Mouse (Mus musculus) megakaryocyte, embryonic 14.5 days (primary cell): Measurements from ENCODE around the gene Ddx39. TPM values are rescaled to one million over a fixed set of nuclear protein-coding genes. Genes with fewer than 3 reads are reported as not detected.

Experiments used
- H3K27me3 ChIP-seq: replicated peaks from 2 replicates; pipeline ENCODE3; 2012; ENCODE audit warnings: inconsistent platforms
- H3K36me3 ChIP-seq: replicated peaks from 2 replicates; pipeline ENCODE3; 2012; ENCODE audit warnings: low read length, inconsistent platforms, mixed read lengths
- H3K4me1 ChIP-seq: 2 replicates; pipeline ENCODE4 v1.6.1; 2012; ENCODE audit warnings: inconsistent platforms
- H3K4me3 ChIP-seq: replicated peaks from 2 replicates; pipeline ENCODE3; 2012; ENCODE audit warnings: moderate library complexity, mild to moderate bottlenecking, inconsistent platforms
- H3K9me3 ChIP-seq: 2 replicates; pipeline ENCODE4 v1.6.1; 2012; ENCODE audit warnings: inconsistent platforms
- FLI1 ChIP-seq: IDR thresholded peaks from 2 replicates; pipeline ENCODE4 v1.6.1; 2012; ENCODE audit warnings: low read length, inconsistent platforms, mixed read lengths
- GATA1 ChIP-seq: IDR thresholded peaks from 3 replicates; pipeline ENCODE4 v1.6.1; 2012; ENCODE audit warnings: mixed read lengths, low read length, inconsistent platforms, borderline replicate concordance
- polyA plus RNA-seq: library from polyadenylated mRNA; stranded (reverse); fragments of >175 nt; gene quantifications from 2 replicates; pipeline ENCODE4 v1.2.3, GENCODE M21; 2012; ENCODE audit warnings: low replicate concordance; ENCODE audit not compliant: insufficient read depth

Ddx39 gene
- polyA plus RNA-seq, 1 experiment, result 18.1 TPM

- H3K9me3 ChIP-seq, result peaks cover 8% of the 10 kb centered on the region; the same call in 1 of the 2 replicates
- H3K4me3 ChIP-seq, result peak overlapping the region; percentile 76
- TF ChIP-seq FLI1 (no peak), GATA1 (no peak)
- H3K4me1 ChIP-seq, result peaks cover 82% of the 10 kb centered on the region
- no peaks in the 10 kb centered on the region for H3K27me3 ChIP-seq
- peaks cover 53% of the 10 kb centered on the region for H3K36me3 ChIP-seq
Observed at GRCm38 (mm10) chr8:83736681-83737080, 21.7 kb downstream of the Ddx39 start.

- Histone ChIP-seq H3K9me3 (peaks cover 8% of the 10 kb centered on the region; the same call in 1 of the 2 replicates), H3K4me3 (peak overlapping the region; percentile 53), H3K4me1 (peaks cover 87% of the 10 kb centered on the region), H3K27me3 (no peaks in the 10 kb centered on the region), H3K36me3 (peaks cover 46% of the 10 kb centered on the region)
- TF ChIP-seq FLI1 (no peak), GATA1 (no peak)
Observed at GRCm38 (mm10) chr8:83737346-83737745, 22.4 kb downstream of the Ddx39 start.

- no peak for TF ChIP-seq GATA1
- TF ChIP-seq FLI1, result no peak
- H3K4me3 ChIP-seq, result peak overlapping the region; percentile 86
- H3K27me3 ChIP-seq, result no peaks in the 10 kb centered on the region
- peaks cover 39% of the 10 kb centered on the region for H3K36me3 ChIP-seq
- peaks cover 91% of the 10 kb centered on the region for H3K4me1 ChIP-seq
- H3K9me3 ChIP-seq, result peaks cover 8% of the 10 kb centered on the region; the same call in 1 of the 2 replicates
Observed at GRCm38 (mm10) chr8:83737852-83738562, 23.0 kb downstream of the Ddx39 start.

GRCm38 (mm10) chr8:83738949-83739710 lies 24.2 kb downstream of the Ddx39 start:
- Histone ChIP-seq H3K36me3 (peaks cover 28% of the 10 kb centered on the region), H3K4me3 (peak overlapping the region; percentile 94), H3K9me3 (peaks cover 8% of the 10 kb centered on the region; the same call in 1 of the 2 replicates), H3K27me3 (no peaks in the 10 kb centered on the region), H3K4me1 (peaks cover 83% of the 10 kb centered on the region)
- no peak for TF ChIP-seq GATA1
- TF ChIP-seq FLI1, result no peak

DNA sequence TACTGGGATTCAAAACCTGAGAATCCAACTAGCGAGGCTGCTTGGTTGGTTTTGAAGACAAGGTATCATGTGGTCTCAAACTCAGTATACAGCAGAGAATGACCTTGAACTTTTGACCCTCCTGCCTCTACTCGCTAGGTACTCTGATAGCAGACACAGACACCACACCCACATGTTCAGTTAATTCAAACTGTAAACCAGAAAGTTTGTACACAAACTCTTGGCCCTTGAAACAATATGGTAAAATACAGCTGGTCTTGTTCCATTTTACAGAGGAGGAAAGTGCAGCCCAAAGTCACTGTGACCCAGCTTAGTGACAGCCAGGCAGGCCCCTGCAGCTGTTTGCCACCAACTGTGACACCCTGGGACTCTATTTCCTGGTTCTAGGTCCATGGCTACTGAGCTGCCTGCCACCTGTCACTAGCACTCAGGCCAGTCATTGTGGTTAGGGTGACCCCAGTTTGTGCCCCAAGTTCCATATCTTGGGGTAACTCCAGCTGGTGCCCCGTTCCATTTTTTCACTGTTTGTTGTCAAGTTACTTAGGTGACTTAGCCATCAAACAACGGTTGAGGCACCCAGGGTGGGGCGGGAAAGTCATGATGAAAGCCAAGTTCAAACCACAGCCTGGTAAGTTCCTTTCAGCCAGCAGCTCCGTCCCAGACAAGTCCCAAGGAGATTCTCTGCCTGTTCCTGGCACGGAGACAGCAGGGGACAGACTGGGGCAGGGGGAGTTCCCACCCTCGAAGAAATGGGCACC lies 24.9 kb downstream of the Ddx39 start:
- no peaks in the 10 kb centered on the region for H3K27me3 ChIP-seq
- peaks cover 8% of the 10 kb centered on the region; the same call in 1 of the 2 replicates for H3K9me3 ChIP-seq
- peak overlapping the region; percentile 94 for H3K4me3 ChIP-seq
- H3K36me3 ChIP-seq, result peaks cover 24% of the 10 kb centered on the region
- TF ChIP-seq FLI1, result no peak
- TF ChIP-seq GATA1, result no peak
- peaks cover 79% of the 10 kb centered on the region for H3K4me1 ChIP-seq

GRCm38 (mm10) chr8:83740586-83740975 lies 25.6 kb downstream of the Ddx39 start:
- Histone ChIP-seq H3K4me1 (peaks cover 73% of the 10 kb centered on the region), H3K9me3 (peaks cover 8% of the 10 kb centered on the region; the same call in 1 of the 2 replicates), H3K27me3 (no peaks in the 10 kb centered on the region), H3K36me3 (peaks cover 18% of the 10 kb centered on the region), H3K4me3 (peak overlapping the region; percentile 94)
- TF ChIP-seq GATA1 (no peak), FLI1 (no peak)

GRCm38 (mm10) chr8:83740976-83741741 lies 26.2 kb downstream of the Ddx39 start, which contains the start of gene Adgre5:
Gene Adgre5, minus strand, starts transcription at chr8:83741326.
- peak within 1 kb of the TSS; percentile 94 for H3K4me3 ChIP-seq
- H3K4me1 ChIP-seq, result peaks cover 69% of the 10 kb centered on the region
- peaks cover 14% of the 10 kb centered on the region for H3K36me3 ChIP-seq
- H3K9me3 ChIP-seq, result peaks cover 8% of the 10 kb centered on the region; the same call in 1 of the 2 replicates
- no peaks in the 10 kb centered on the region for H3K27me3 ChIP-seq
- TF ChIP-seq GATA1 (no peak), FLI1 (no peak)

DNA sequence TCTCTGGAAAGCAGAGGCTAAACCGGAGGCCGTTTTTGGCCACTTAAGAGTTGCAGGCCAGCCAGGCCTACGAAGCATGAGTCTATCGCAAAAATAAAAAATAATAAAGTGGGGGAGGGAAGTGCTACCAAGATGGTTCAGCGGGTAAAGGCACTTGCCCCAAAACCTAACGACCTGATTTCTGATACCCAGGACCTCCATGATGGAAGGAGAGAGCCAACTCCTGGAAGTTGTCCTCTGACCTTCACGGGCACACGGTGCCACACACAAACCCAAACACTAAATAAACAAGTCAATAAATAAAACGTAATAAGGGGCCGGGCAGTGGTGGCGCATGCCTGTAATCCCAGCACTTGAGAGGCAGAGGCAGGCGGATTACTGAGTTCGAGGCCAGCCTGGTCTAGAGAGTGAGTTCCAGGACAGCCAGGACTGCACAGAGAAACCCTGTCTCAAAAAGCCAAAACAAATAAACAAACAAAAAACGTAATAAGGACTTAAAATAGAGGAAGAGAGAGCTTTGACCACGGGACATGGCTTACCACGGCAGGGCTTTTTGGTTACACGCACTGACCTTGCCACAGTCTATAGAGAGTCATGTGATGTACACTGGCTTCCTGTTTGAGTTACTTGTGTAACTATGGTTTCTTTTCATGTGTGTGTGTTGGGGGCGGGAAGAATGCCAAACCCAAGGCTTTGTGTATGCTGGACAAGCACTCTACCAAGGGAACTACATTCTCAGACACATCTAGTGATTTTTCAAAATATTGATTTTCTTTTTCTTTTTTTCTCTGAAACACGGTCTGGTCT lies 27.1 kb downstream of the Ddx39 start:
- Histone ChIP-seq H3K9me3 (peaks cover 3% of the 10 kb centered on the region; the same call in 1 of the 2 replicates), H3K4me1 (peaks cover 60% of the 10 kb centered on the region), H3K4me3 (peak overlapping the region; percentile 94), H3K36me3 (peaks cover 5% of the 10 kb centered on the region), H3K27me3 (no peaks in the 10 kb centered on the region)
- TF ChIP-seq GATA1, result no peak
- no peak for TF ChIP-seq FLI1
